Mouse (Mus musculus): Measurements from ENCODE around the gene Adat1.

DNA sequence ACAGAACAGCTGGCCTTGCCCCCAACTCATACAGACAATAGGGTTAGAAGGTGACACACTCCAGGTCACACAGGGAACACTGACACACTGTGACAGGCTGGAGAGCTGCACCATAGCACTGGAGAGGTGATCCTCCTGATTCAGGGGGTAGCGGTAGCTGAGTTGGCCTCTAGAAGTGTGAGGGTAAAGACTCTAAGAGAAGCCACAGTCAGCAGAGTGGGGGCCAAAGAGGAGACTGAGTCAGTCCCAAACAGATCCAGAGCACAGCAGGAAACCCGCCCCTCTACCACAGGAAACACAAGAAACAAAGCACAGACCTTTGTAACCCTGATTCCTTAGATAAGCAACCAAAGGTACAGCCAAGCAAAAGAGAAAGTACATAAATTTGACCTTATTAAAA lies 15.8 kb downstream of the Adat1 start:
- no peak for TF ChIP-seq MAFK (IDR thresholded peaks at IDR 0.05; ENCODE audit: insufficient read depth, low read depth, low read length)
- TF ChIP-seq CHD2 (IDR thresholded peaks at IDR 0.05; ENCODE audit: low read depth, low read length), result no peak

Measured in ES-E14 (cell line).